In genomic region chr9:105495316-105496174, GRCm38 (mm10) we compare ENCODE assay signal across 8 mouse cellular contexts. TPM values are rescaled to one million over a fixed set of nuclear protein-coding genes. Genes with fewer than 3 reads are reported as not detected.
A peak's percentile ranks its signal among the peaks of the same experiment; 100 is the strongest.
DNase-seq lines count a peak whose midpoint lies in the region; ATAC-seq lines count a peak whose summit lies in the region.

No protein-coding gene starts in this region.

- peak; percentile 8 for DNase-seq in gastrocnemius, postnatal 10 days
- DNase-seq in gastrocnemius, adult 8-10 months (ENCODE audit: low spot score in 2 of 2) = no peak
- peak; percentile 68 for DNase-seq in cerebellum, adult 11-12 months
- DNase-seq in forebrain, embryonic 14.5 days (ENCODE audit: low spot score) = peak; percentile 91
- DNase-seq in left cerebral cortex, adult 18-20 months (ENCODE audit: low spot score in 2 of 2) = peak; percentile 53 to 63
- peak; percentile 81 to 83 for DNase-seq in right cerebral cortex, postnatal 10 days (ENCODE audit: low spot score in 2 of 2)

- peaks cover 9% of the 10 kb centered on the region; the same call in 1 of the 2 replicates for H3K4me1 ChIP-seq in forebrain, embryonic 14.5 days (ENCODE audit: control insufficient read depth, insufficient read depth, low read length)
- H3K4me1 ChIP-seq in hindbrain, embryonic 15.5 days (replicated peaks) = peaks cover 32% of the 10 kb centered on the region

- no peaks in the 10 kb centered on the region for H3K27me3 ChIP-seq in forebrain, embryonic 14.5 days (replicated peaks; ENCODE audit: control insufficient read depth, insufficient read depth, low read length)
- no peaks in the 10 kb centered on the region for H3K27me3 ChIP-seq in hindbrain, embryonic 15.5 days

- peak overlapping the region; percentile 91 for H3K4me3 ChIP-seq in forebrain, embryonic 14.5 days (ENCODE audit: low read depth, low read length)
- H3K4me3 ChIP-seq in hindbrain, embryonic 15.5 days = peak overlapping the region; percentile 97
- peak overlapping the region; percentile 88 for H3K4me3 ChIP-seq in macrophage (ENCODE audit: inconsistent target)

- peaks cover 39% of the 10 kb centered on the region for H3K79me2 ChIP-seq in macrophage (ENCODE audit: inconsistent target)

- H3K9ac ChIP-seq in forebrain, embryonic 14.5 days (ENCODE audit: low read length) = peak overlapping the region; percentile 92
- H3K9ac ChIP-seq in hindbrain, embryonic 15.5 days = peak overlapping the region; percentile 97

- no peaks in the 10 kb centered on the region for H3K9me3 ChIP-seq in forebrain, embryonic 14.5 days (replicated peaks; ENCODE audit: control insufficient read depth, low read length)
- no peaks in the 10 kb centered on the region for H3K9me3 ChIP-seq in hindbrain, embryonic 15.5 days

- peak overlapping the region; percentile 98 for H3K27ac ChIP-seq in forebrain, embryonic 14.5 days (ENCODE audit: low read depth, low read length)
- H3K27ac ChIP-seq in hindbrain, embryonic 15.5 days (replicated peaks) = peak overlapping the region; percentile 97
- peak overlapping the region; percentile 80 for H3K27ac ChIP-seq in macrophage

- H3K36me3 ChIP-seq in forebrain, embryonic 14.5 days (ENCODE audit: control insufficient read depth, insufficient read depth, low read length) = no peaks in the 10 kb centered on the region
- no peaks in the 10 kb centered on the region for H3K36me3 ChIP-seq in hindbrain, embryonic 15.5 days
- no peaks in the 10 kb centered on the region for H3K36me3 ChIP-seq in macrophage (ENCODE audit: inconsistent target)

- 1% methylated on average over 39 of the region's 39 CpGs for WGBS in forebrain, embryonic 14.5 days
- whole genome bisulfite sequencing in hindbrain, embryonic 15.5 days = under 1% methylated on average over 39 of the region's 39 CpGs
- 2% methylated on average over 39 of the region's 39 CpGs for WGBS in macrophage (ENCODE audit: missing documents)

- peak overlapping the region; percentile 98 for H3K4me2 ChIP-seq in forebrain, embryonic 14.5 days (ENCODE audit: low read length)
- H3K4me2 ChIP-seq in hindbrain, embryonic 15.5 days = peak overlapping the region; percentile 97

- peak; percentile 56 for ATAC-seq in forebrain, embryonic 14.5 days
- peak; percentile 73; the same call in 1 of the 2 replicates for ATAC-seq in hindbrain, embryonic 15.5 days (ENCODE audit: low FRiP score, low read depth)

RNA-seq across cellular contexts. Expression of gene Atp2c1, which starts 31.6 kb away (rescaled TPM):
- total RNA-seq in gastrocnemius, postnatal 10 days (2021) = 10 to 100 TPM; 35.7 to 47.4 TPM
- 10 to 100 TPM; 35.6 to 44.4 (median 42.8) TPM for total RNA-seq in gastrocnemius, adult 8-10 months (2022)
- 75.8 and 95.0 TPM in 2 replicates for polyA plus RNA-seq in forebrain, embryonic 14.5 days (2014; fragmentation: Nextera tagmentation; extraction: Ambion mirVana)
- 98.8 and 101 TPM in 2 replicates for polyA plus RNA-seq in hindbrain, embryonic 15.5 days (2015; fragmentation: Nextera tagmentation; extraction: Ambion mirVana)
- total RNA-seq in left cerebral cortex, adult 18-20 months (2021) = 100 to 1,000 TPM; 202 to 204 TPM
- total RNA-seq in macrophage (2018; cell fraction: chromatin; rRNA removed) = 100 to 1,000 TPM; 136 to 319 (median 185) TPM
- total RNA-seq in macrophage (2018; cell fraction: cytosol; rRNA removed) = 10 to 100 TPM; 47.2 to 76.4 (median 64.0) TPM
- 100 to 1,000 TPM in 25 of 26 experiments, 10 to 100 TPM in 1; 90.4 to 151 (median 122) TPM for total RNA-seq in macrophage (2018; cell fraction: nucleus; rRNA removed)
- 36.1 to 58.6 TPM (median 52.3 TPM) in 3 replicates for polyA plus RNA-seq in macrophage (2018)

Comparison
In these comparisons a context has a peak if more than half of its experiments do, and no peak if none do; other contexts are left out.
1. DNase-seq: peak in gastrocnemius, postnatal 10 days (single experiment), cerebellum, adult 11-12 months (single experiment), forebrain, embryonic 14.5 days (single experiment), left cerebral cortex, adult 18-20 months (2 of 2) and right cerebral cortex, postnatal 10 days (2 of 2); none in gastrocnemius, adult 8-10 months (0 of 2).
2. RNA of gene Atp2c1, which starts 31.6 kb away (total RNA-seq): 202 to 204 TPM in left cerebral cortex, adult 18-20 months; 35.7 to 47.4 TPM in gastrocnemius, postnatal 10 days and 35.6 to 44.4 TPM in gastrocnemius, adult 8-10 months; every median in the first group is over 4 times any median in the second.
3. Peak in every context shown above with its lines, with median percentiles within 50 percentile points of each other: H3K27ac ChIP-seq and H3K4me3 ChIP-seq.